Mouse (Mus musculus): ENCODE results near the gene Pstpip1.

The Pstpip1 gene

GRCm38 (mm10) chr9:56122973-56123372 lies 33.2 kb downstream of the Pstpip1 start:
- H3K36me3 ChIP-seq (ENCODE audit: control insufficient read depth, insufficient read depth, low read length, poor library complexity, severe bottlenecking), result peaks cover 4% of the 10 kb centered on the region
- no peak for DNase-seq (ENCODE audit: low read depth, low spot score)
- H3K27me3 ChIP-seq (ENCODE audit: control insufficient read depth, insufficient read depth, low read length, poor library complexity, severe bottlenecking), result no peaks in the 10 kb centered on the region

DNA sequence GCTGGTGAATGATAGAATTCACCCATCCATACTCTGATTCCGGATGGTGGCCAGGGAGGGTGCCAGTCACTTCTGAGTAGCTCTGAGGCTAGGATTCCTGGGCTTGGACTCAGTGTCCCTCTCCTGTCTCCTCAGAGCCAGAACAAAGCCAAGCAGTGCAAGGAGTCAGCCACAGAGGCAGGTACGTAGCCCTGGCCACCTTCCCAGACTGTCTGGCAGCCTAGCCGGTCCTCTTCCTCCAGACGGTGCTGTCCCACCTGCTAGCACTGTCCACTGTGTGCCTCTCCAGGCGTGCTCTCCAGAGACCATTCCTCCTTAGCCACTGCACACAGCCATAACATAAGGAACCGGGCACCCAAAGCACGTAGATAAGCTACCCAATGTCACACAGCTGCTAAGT lies 33.9 kb downstream of the Pstpip1 start:
- DNase-seq (ENCODE audit: low read depth, low spot score), result no peak
- H3K36me3 ChIP-seq (ENCODE audit: control insufficient read depth, insufficient read depth, low read length, poor library complexity, severe bottlenecking), result peaks cover 4% of the 10 kb centered on the region
- H3K27me3 ChIP-seq (ENCODE audit: control insufficient read depth, insufficient read depth, low read length, poor library complexity, severe bottlenecking), result no peaks in the 10 kb centered on the region

- Histone ChIP-seq H3K27me3 (ENCODE audit: control insufficient read depth, insufficient read depth, low read length, poor library complexity, severe bottlenecking) (no peaks in the 10 kb centered on the region), H3K36me3 (ENCODE audit: control insufficient read depth, insufficient read depth, low read length, poor library complexity, severe bottlenecking) (peaks cover 4% of the 10 kb centered on the region)
- no peak for DNase-seq (ENCODE audit: low read depth, low spot score)
Measured at GRCm38 (mm10) chr9:56124561-56124960, 34.8 kb downstream of the Pstpip1 start.

DNA sequence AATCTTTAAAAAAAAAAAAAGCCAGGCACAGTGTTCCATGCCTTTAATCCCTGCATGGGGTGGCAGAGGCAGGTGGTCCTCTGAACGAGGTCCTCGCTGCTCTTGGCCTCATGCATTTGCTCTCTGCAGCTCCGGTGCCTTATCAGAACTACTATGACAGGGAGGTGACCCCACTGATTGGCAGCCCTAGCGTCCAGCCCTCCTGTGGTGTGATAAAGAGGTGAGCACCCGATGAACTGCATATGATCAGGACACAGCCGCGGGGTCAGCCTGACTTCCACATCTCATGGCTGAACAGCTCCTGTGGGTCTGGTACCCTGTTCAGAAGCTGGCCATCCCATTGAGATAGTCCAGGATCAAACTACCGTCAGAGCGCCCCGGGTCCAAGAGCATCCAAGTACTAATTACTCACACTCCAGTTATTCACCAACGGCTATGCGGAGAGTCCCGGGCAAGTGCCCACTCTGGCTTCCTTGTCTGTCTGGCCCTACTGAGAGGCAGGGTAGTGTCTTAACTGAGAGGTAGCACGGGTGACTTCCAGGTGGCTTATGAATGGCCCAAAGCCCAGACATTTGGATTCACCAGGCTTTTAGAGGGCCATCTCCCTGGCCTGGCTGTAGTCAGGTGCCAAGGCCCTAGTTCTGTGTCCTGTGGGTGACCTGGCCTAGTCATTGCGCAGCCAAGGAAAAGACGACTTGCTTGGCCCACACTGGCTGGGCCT lies 36.9 kb downstream of the Pstpip1 start:
- Histone ChIP-seq H3K36me3 (ENCODE audit: control insufficient read depth, insufficient read depth, low read length, poor library complexity, severe bottlenecking) (peaks cover 4% of the 10 kb centered on the region), H3K27me3 (ENCODE audit: control insufficient read depth, insufficient read depth, low read length, poor library complexity, severe bottlenecking) (no peaks in the 10 kb centered on the region)
- DNase-seq (ENCODE audit: low read depth, low spot score), result no peak

- peaks cover 4% of the 10 kb centered on the region; the same call in 1 of the 2 replicates for H3K36me3 ChIP-seq (ENCODE audit: control insufficient read depth, insufficient read depth, low read length, poor library complexity, severe bottlenecking)
- DNase-seq (ENCODE audit: low read depth, low spot score), result no peak
- no peaks in the 10 kb centered on the region for H3K27me3 ChIP-seq (ENCODE audit: control insufficient read depth, insufficient read depth, low read length, poor library complexity, severe bottlenecking)
Measured at GRCm38 (mm10) chr9:56128331-56128730, 38.6 kb downstream of the Pstpip1 start.

- Histone ChIP-seq H3K27me3 (ENCODE audit: control insufficient read depth, insufficient read depth, low read length, poor library complexity, severe bottlenecking) (no peaks in the 10 kb centered on the region), H3K36me3 (ENCODE audit: control insufficient read depth, insufficient read depth, low read length, poor library complexity, severe bottlenecking) (peaks cover 4% of the 10 kb centered on the region; the same call in 1 of the 2 replicates)
- no peak for DNase-seq (ENCODE audit: low read depth, low spot score)
Measured at GRCm38 (mm10) chr9:56129951-56130350, 40.2 kb downstream of the Pstpip1 start.

DNA sequence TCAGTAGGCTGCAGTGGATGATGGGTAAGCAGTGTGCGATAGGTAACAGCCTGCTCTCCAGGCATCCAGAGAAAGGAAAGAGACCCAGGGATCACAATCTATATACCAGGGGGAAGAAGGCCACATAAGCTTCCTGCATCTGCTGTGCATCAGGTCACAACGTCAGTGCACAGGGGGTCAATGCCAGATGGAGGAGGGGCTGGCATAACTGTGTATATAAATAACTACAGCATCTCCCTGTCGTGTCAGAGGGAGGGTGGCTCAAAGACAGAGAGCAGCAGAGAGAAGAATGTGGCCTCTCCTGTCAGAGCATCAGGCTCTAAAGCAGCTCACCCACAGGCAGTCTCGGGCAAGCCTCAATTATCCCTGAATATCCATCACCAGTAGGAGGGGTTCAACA lies 40.8 kb downstream of the Pstpip1 start:
- no peaks in the 10 kb centered on the region for H3K27me3 ChIP-seq (ENCODE audit: control insufficient read depth, insufficient read depth, low read length, poor library complexity, severe bottlenecking)
- peaks cover 4% of the 10 kb centered on the region; the same call in 1 of the 2 replicates for H3K36me3 ChIP-seq (ENCODE audit: control insufficient read depth, insufficient read depth, low read length, poor library complexity, severe bottlenecking)
- DNase-seq (ENCODE audit: low read depth, low spot score), result no peak

- DNase-seq (ENCODE audit: low read depth, low spot score), result no peak
- Histone ChIP-seq H3K27me3 (ENCODE audit: control insufficient read depth, insufficient read depth, low read length, poor library complexity, severe bottlenecking) (no peaks in the 10 kb centered on the region), H3K36me3 (ENCODE audit: control insufficient read depth, insufficient read depth, low read length, poor library complexity, severe bottlenecking) (peaks cover under 1% of the 10 kb centered on the region; the same call in 1 of the 2 replicates)
Measured at GRCm38 (mm10) chr9:56131813-56132525, 42.2 kb downstream of the Pstpip1 start.

GRCm38 (mm10) chr9:56133970-56134369 lies 44.2 kb downstream of the Pstpip1 start:
- Histone ChIP-seq H3K36me3 (ENCODE audit: control insufficient read depth, insufficient read depth, low read length, poor library complexity, severe bottlenecking) (no peaks in the 10 kb centered on the region; the same call in 1 of the 2 replicates), H3K27me3 (ENCODE audit: control insufficient read depth, insufficient read depth, low read length, poor library complexity, severe bottlenecking) (no peaks in the 10 kb centered on the region)
- DNase-seq (ENCODE audit: low read depth, low spot score), result no peak

GRCm38 (mm10) chr9:56134614-56135013 lies 44.9 kb downstream of the Pstpip1 start:
- no peak for DNase-seq (ENCODE audit: low read depth, low spot score)

GRCm38 (mm10) chr9:56135590-56136197 lies 45.9 kb downstream of the Pstpip1 start:
- H3K36me3 ChIP-seq (ENCODE audit: control insufficient read depth, insufficient read depth, low read length, poor library complexity, severe bottlenecking), result no peaks in the 10 kb centered on the region
- H3K27me3 ChIP-seq (ENCODE audit: control insufficient read depth, insufficient read depth, low read length, poor library complexity, severe bottlenecking), result no peaks in the 10 kb centered on the region
- no peak for DNase-seq (ENCODE audit: low read depth, low spot score)

More at GRCm38 (mm10) chr9:56134614-56135013, 44.9 kb downstream of the Pstpip1 start:
- Histone ChIP-seq H3K36me3 (ENCODE audit: control insufficient read depth, insufficient read depth, low read length, poor library complexity, severe bottlenecking) (no peaks in the 10 kb centered on the region; the same call in 1 of the 2 replicates), H3K27me3 (ENCODE audit: control insufficient read depth, insufficient read depth, low read length, poor library complexity, severe bottlenecking) (no peaks in the 10 kb centered on the region)

DNA sequence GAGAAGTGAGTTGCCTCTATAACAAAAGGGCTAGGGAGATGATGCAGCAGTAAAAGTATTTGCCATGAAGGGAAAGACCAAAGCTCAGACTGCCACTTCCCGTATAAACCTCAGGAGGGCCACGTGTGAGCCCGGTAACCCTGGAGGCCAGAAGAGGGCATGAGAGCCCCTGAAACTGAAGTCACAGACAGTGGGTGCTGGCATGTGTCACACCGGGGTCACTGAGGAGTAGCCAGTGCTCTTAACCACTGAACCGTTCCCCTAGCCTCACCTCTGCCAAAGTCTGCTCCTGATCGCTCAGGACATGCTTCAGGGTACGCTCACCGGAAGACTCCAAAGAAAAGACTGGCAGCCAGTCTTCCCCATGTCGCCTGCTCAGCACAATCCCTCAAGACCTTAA lies 52.0 kb downstream of the Pstpip1 start:
- no peaks in the 10 kb centered on the region for H3K36me3 ChIP-seq (ENCODE audit: control insufficient read depth, insufficient read depth, low read length, poor library complexity, severe bottlenecking)
- H3K27me3 ChIP-seq (ENCODE audit: control insufficient read depth, insufficient read depth, low read length, poor library complexity, severe bottlenecking), result no peaks in the 10 kb centered on the region
- DNase-seq (ENCODE audit: low read depth, low spot score), result no peak

GRCm38 (mm10) chr9:56144366-56145003 lies 54.7 kb downstream of the Pstpip1 start:
- DNase-seq (ENCODE audit: low read depth, low spot score), result peak; percentile 44
- H3K27me3 ChIP-seq (ENCODE audit: control insufficient read depth, insufficient read depth, low read length, poor library complexity, severe bottlenecking), result no peaks in the 10 kb centered on the region
- no peaks in the 10 kb centered on the region for H3K36me3 ChIP-seq (ENCODE audit: control insufficient read depth, insufficient read depth, low read length, poor library complexity, severe bottlenecking)

DNA sequence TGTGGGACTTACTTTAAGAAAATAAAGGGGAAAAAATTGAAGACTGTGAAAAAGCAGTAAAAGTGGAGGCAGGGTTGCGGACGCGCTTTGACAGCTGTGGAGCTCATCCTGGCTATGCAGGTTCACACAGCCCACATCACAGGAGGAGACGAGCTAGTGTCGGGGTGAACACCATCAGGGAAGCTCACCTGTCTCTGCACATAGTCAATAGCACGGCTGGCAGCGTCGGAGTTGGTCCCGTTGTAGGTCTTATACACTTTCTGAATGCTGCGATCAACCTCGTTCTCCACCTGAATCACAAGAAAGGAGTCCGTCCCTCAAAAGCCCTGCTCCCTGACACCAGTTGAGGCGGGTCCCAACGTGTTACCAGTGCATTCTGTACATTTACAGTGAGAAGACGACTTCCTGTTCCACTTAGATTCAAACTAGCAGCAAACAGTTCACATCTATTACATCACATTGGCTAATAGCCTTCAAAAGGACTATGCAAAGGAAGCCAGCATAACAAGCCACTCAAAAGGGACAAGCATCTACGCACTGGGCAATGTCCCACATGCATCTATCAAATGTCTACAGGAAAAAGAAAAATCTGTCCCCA lies 56.7 kb downstream of the Pstpip1 start:
- Histone ChIP-seq H3K36me3 (ENCODE audit: control insufficient read depth, insufficient read depth, low read length, poor library complexity, severe bottlenecking) (no peaks in the 10 kb centered on the region), H3K27me3 (ENCODE audit: control insufficient read depth, insufficient read depth, low read length, poor library complexity, severe bottlenecking) (no peaks in the 10 kb centered on the region)
- no peak for DNase-seq (ENCODE audit: low read depth, low spot score)

All from splenic B cell, adult 2 months (primary cell).